Mouse (Mus musculus) ES-Bruce4 (cell line): ENCODE measurements around the gene Elf5.

ENCODE experiments used
- CTCF ChIP-seq: IDR thresholded peaks from one replicate; pipeline ENCODE4 v1.8.1; 2011; ENCODE audit warnings: low read depth, low read length
- POLR2A ChIP-seq: IDR thresholded peaks from one replicate; pipeline ENCODE4 v1.8.1; 2011; ENCODE audit warnings: low read length; ENCODE audit not compliant: insufficient read depth

DNA sequence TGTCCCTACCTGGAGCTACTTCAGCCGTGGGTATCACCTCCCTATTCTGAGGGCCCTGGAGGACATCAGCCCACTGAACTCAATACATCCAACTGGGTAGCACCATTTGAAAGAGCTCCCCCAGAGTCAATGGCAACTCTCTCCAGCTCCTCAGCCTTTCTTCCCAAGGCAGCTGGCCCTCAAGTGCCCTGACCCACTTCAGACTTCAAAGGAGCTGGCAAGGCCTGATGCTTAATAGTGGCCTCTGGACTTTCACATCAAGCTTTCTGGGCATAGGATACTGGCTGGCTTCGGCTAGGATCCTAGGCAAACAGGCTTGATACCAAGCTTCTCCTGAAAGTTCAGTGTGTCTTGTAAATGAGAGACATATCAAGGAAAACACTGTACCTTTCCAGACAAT, 23.6 kb downstream of the Elf5 start:
- TF ChIP-seq POLR2A, result no peak
- no peak for TF ChIP-seq CTCF
